Mouse (Mus musculus) c-Kit-positive CD71-positive TER-119-negative erythroid progenitor cells, embryonic 14.5 days (primary cell): ENCODE results near the gene Cd33.

Experiments used
- DNase-seq: peaks from one replicate; pipeline ENCODE4 v3.0.0-alpha.2; 2013; ENCODE audit warnings: low read depth

Gene Cd33

GRCm38 (mm10) chr7:43544225-43544977 lies at the start of gene Cd33:
Gene Cd33, minus strand, starts transcription at chr7:43544428.
- DNase-seq, result no peak

- no peak for DNase-seq
These were observed 40.6 kb upstream of the Cd33 start for GRCm38 (mm10) chr7:43584790-43585189.

GRCm38 (mm10) chr7:43580526-43580925 lies 36.3 kb upstream of the Cd33 start:
- DNase-seq, result no peak

- DNase-seq, result peak; percentile 84
These were observed 35.4 kb upstream of the Cd33 start, which contains the start of gene Zfp719 for GRCm38 (mm10) chr7:43579440-43580171. Gene Zfp719, plus strand, starts transcription at chr7:43579610.

- DNase-seq, result no peak
These were observed 27.0 kb upstream of the Cd33 start for GRCm38 (mm10) chr7:43571216-43571615.

GRCm38 (mm10) chr7:43563300-43563699 lies 19.1 kb upstream of the Cd33 start:
- no peak for DNase-seq

- no peak for DNase-seq
These were observed 18.4 kb upstream of the Cd33 start for GRCm38 (mm10) chr7:43562651-43563070.

GRCm38 (mm10) chr7:43562006-43562633 lies 17.9 kb upstream of the Cd33 start, which contains the start of gene Zfp658:
Gene Zfp658, plus strand, starts transcription at chr7:43562256.
- DNase-seq, result peak; percentile 50

GRCm38 (mm10) chr7:43556901-43557300 lies 12.7 kb upstream of the Cd33 start:
- no peak for DNase-seq

GRCm38 (mm10) chr7:43555351-43555750 lies 11.1 kb upstream of the Cd33 start:
- no peak for DNase-seq

- no peak for DNase-seq
These were observed 10.3 kb upstream of the Cd33 start for GRCm38 (mm10) chr7:43554550-43554949.

- DNase-seq, result no peak
These were observed 8.9 kb upstream of the Cd33 start for GRCm38 (mm10) chr7:43553153-43553552.

- no peak for DNase-seq
These were observed 4.0 kb upstream of the Cd33 start for GRCm38 (mm10) chr7:43548206-43548605.

- no peak for DNase-seq
These were observed 3.4 kb upstream of the Cd33 start for GRCm38 (mm10) chr7:43547666-43548065.

- DNase-seq, result no peak
These were observed 1.7 kb upstream of the Cd33 start for GRCm38 (mm10) chr7:43545656-43546545.

- DNase-seq, result no peak
These were observed 5.7 kb downstream of the Cd33 start for GRCm38 (mm10) chr7:43538524-43538923.

- DNase-seq, result no peak
These were observed 11.2 kb downstream of the Cd33 start for GRCm38 (mm10) chr7:43532936-43533505.

- no peak for DNase-seq
These were observed 13.9 kb downstream of the Cd33 start for GRCm38 (mm10) chr7:43530216-43530785.

GRCm38 (mm10) chr7:43525313-43525712 lies 18.9 kb downstream of the Cd33 start:
- no peak for DNase-seq

GRCm38 (mm10) chr7:43522776-43523175 lies 21.5 kb downstream of the Cd33 start:
- no peak for DNase-seq

- DNase-seq, result no peak
These were observed 25.9 kb downstream of the Cd33 start for GRCm38 (mm10) chr7:43518341-43518740.
